Mouse (Mus musculus) inflammation-experienced regulatory T-cells, adult 6 months (primary cell): ENCODE results near the gene Tmem40. TPM values are rescaled to one million over a fixed set of nuclear protein-coding genes. Genes with fewer than 3 reads are reported as not detected.

Experiments used
- ATAC-seq: one replicate; pipeline ENCODE4 v1.8.0; 2017
- polyA plus RNA-seq, 3 experiments: library from polyadenylated mRNA; unstranded; fragments of 100-300 nt; shearing (Covaris generic); gene quantifications; one replicate each; pipeline ENCODE4 v1.2.1; 2017

Gene Tmem40
- not detected for polyA plus RNA-seq

GRCm38 (mm10) chr6:115761995-115762756 is at the start of gene Tmem40:
Gene Tmem40, minus strand, starts transcription at chr6:115762410.
- ATAC-seq: peak; percentile 43

- ATAC-seq: no peak
Observed at GRCm38 (mm10) chr6:115811606-115812005, 49.4 kb upstream of the Tmem40 start.

DNA sequence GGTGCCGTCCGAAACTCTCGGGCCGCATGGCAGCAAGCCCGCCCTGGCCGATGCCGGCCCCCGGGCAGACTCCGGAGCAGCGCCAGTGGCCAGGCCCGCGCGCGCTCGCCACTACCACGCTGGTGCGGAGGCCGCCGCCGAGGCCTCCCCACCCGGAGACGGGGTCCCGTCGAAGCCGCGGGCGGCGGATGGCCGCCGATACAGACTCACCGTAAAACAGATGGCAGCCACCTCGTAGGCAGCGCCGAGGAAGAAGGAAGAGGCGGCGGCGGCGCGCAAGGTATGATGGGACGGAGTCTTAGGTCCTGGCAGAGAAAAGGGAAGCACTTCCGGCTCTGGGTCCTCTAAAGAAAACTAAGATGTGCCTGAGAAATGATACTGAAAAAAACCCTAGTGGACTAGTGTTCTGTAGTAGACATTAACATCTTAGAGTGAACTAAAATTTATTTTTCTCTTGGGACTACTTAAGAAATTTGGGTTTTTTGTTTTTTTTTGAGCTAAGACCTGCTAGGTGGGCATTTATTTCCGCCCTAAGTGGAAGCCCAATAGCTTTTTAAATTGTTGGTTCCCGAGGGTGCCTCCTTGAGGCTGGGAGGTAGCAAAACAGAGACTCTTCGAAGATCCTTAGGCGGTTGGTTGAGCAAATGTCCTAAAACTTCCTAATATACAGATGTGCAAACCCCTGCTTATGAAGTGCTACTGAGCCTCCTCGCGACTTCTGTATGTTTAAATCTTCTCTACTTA is 46.5 kb upstream of the Tmem40 start, which contains the start of gene Rpl32:
Gene Rpl32, minus strand, starts transcription at position 260 of the 744 bp plus-strand sequence.
- ATAC-seq: peak; percentile 92

DNA sequence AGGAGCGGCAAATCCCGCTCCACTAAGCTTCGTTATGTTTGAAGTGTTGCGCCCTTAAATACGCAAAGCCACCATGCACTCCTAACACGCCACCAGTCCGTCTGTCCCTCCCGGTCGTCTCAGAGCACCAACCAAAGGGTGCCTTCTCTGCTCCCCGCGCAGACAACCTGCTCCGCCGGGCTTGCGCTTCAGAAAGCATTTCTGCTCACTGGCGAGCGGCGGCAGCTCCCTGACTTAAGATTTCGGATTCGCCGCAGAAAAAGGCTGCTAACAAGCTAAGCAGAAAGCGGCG is 45.9 kb upstream of the Tmem40 start:
- ATAC-seq: peak; percentile 13

DNA sequence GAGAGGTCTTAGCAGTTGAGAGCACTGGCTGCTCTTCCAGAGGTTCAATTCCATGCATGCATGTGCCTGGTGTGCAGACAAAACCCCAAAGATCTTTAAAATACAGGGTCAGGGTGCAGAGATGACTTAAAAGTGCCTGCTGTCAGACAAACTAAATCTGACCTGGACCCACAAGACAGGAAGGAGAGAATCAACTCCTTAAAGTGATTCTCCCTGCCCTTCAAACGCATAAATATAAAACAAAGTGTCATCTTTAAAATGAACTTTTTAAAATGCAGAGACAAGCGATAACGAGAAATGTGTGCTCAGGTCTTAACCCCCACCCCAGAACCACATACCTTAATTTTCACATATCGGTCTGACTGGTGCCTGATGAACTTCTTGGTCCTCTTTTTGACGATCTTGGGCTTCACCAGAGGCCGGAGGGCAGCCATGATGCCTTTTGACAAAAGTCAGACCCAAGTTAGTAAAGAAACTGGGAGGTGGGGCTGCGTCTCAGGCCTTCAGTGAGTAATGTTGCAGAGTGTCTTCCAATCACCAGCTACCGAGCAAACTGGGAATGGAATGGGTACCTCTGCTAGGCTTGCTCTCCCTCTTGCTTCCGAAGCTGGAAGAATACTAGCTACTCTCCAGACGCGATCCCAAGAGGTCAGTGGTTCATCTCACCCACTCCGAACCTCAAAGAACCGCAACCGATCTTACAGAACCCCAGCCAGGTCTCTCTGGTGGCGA is 45.4 kb upstream of the Tmem40 start:
- ATAC-seq: no peak

- ATAC-seq: no peak
Observed at GRCm38 (mm10) chr6:115804432-115805192, 42.4 kb upstream of the Tmem40 start.

DNA sequence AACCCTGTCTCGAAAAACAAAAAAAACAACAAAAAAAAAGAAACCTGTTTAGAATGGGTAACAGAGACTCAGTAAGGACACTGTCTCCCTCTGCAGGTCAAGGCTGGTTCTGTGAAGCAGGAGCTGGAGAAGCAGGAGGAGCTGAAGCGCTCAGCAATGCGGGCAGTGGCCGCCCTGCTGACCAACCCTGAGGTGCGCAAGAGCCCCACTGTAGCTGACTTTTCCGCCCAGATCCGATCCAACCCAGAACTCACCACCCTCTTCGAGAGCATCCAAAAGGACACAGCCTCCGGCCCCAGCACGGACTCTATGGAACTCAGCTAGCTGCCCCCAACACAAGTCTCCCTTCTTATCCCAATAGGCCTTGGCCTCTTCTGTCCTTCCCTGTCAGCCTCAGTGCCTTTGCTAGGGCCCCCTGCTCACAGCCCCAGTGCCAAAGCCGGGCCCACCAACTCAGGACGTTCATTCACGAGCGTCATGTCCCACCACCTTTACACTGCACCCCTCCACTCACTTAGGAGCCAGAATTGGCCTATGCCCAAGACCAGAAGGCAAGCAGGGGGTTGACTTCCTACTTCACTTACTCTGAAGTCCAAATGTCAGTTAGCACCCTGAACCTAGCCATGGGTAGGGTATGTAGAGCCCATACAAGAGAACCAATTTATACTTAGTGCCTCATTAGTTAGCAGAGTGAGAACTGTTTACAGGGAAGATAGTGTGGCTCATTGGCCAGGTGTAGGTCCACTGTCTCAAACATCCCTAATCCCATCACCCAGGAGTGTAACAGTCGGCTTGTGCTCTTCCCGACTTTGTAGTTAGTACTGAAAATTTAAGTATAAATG is 41.6 kb upstream of the Tmem40 start:
- peak; percentile 37 for ATAC-seq

- ATAC-seq: no peak
Observed at GRCm38 (mm10) chr6:115801811-115802210, 39.6 kb upstream of the Tmem40 start.

DNA sequence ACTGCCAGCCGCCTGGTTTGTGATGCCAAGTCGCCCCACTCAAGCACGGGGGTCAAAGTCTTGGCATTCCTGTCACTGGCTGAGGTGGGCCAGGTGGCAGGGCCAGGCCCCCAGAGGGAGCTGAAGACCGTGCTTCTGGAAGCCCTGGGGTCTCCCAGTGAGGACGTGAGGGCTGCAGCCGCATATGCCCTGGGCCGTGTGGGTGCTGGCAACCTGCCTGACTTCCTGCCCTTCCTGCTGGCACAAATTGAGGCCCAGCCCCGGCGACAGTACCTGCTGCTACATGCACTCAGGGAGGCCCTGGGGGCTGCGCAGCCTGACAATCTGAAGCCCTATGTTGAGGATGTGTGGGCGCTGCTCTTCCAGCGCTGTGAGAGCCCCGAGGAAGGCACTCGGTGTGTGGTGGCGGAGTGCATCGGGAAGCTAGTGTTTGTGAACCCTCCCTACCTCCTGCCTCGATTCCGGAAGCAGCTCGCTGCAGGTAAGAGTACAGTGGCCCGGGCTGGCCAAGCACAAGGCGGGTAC is 30.5 kb upstream of the Tmem40 start:
- ATAC-seq: peak; percentile 53

DNA sequence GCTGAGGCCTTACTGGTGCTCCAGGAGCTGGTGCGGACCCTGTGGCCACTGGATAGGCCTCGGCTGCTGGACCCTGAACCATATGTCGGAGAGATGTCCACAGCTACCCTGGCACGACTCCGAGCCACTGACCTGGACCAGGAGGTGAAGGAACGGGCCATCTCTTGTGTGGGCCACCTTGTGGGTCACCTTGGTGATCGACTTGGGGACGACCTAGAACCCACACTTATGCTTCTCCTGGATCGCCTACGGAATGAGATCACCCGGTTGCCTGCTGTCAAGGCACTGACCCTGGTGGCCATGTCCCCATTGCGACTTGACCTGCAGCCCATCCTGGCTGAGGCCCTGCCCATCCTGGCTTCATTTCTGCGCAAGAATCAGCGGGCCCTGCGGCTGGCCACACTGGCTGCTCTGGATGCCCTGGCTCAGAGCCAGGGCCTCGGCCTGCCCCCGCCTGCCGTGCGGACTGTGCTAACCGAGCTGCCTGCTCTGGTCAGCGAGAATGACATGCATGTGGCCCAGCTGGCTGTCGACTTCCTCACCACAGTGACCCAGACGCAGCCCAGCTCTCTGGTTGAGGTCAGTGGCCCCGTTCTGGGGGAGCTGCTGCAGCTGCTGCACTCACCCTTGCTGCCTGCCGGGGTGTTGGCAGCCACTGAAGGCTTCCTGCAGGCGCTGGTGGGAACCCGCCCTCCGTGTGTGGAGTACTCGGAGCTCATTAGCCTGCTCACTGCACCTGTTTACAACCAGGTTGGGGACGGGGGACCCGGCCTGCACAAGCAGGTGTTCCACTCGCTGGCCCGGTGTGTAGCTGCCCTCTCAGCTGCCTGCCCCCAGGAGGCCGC is 29.9 kb upstream of the Tmem40 start:
- ATAC-seq: peak; percentile 19

GRCm38 (mm10) chr6:115791016-115791415 is 28.8 kb upstream of the Tmem40 start:
- no peak for ATAC-seq

GRCm38 (mm10) chr6:115782781-115783180 is 20.6 kb upstream of the Tmem40 start:
- no peak for ATAC-seq

- ATAC-seq: no peak
Observed at GRCm38 (mm10) chr6:115776363-115776762, 14.2 kb upstream of the Tmem40 start.

DNA sequence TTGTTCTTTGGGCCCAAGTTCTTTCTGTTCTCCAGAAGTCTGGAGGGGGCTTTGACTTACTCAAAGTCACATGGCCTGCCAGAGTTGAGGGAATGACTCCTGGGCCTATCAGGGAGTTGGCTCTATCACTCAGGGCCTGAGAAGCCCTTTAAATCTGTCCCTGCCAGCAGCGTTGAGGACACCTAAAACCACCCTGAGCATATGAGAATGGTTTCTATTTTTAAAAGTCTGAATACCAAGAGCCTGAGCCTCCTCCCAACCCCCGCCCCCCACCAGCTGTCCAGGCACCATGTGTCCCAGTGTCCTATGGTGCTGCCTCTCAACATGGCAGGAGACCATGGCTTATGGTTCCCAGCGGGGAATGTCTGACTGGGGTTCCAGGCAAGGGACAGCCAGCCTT is 13.6 kb upstream of the Tmem40 start:
- no peak for ATAC-seq

DNA sequence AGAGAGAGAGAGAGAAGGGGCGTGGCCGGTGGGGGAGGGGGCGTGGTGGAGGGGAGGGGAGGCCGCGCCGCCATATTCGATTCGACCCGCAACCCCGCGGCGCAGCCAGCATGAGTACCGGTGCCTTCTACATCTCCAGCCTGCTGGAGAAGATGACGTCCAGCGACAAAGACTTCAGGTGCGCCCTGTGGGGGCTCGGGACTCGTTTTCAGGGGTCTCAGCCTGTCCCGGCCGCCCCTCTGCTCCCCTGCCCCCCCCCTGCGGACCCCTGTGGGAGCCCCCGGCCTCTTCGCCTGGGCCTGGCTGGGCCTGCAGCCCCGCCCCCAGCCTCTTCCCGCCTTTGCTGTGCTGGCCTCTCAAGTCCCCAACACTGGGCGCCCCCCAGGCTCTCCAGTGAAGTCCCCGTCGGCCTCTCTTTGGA is 12.3 kb upstream of the Tmem40 start, which contains the start of gene Cand2:
Gene Cand2, plus strand, starts transcription at position 38 of the 421 bp plus-strand sequence.
- ATAC-seq: peak; percentile 63

DNA sequence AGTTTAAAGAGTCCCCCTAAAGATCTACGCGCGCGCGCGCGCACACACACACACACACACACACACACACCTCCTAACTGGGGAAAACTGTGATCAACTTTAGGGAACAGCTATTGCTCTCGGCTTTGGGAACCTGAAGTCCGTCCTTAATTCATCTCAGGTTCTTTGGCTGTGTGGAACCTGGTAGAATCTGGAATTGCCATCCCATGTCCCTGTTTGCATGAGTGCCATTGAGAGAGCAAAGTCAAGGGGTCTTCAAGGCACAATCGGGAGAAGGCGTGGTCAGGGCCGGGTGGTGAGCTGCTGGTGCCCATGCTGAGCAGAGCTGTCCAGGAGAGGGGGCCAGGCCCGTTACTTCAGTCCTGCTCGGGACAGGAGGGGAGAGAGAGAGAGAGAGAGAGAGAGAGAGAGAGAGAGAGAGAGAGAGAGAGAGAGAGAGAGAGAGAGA is 11.8 kb upstream of the Tmem40 start:
- peak; percentile 35 for ATAC-seq

DNA sequence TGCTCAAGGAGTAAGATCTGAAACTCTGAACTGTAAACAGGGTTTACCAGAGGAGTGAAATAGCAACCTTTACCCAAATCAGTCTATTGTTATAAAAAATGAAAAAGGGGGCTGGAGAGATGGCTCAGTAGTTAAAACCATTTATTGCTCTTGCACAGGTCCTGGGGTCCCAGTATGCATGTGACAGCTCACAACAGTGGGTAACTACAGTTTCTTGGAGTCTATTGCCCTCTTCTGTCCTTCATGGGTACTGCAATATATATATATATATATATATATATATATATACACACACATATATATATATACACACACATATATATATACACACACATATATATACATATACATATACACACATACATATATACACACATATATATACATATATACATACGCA is 10.4 kb upstream of the Tmem40 start:
- ATAC-seq: no peak

DNA sequence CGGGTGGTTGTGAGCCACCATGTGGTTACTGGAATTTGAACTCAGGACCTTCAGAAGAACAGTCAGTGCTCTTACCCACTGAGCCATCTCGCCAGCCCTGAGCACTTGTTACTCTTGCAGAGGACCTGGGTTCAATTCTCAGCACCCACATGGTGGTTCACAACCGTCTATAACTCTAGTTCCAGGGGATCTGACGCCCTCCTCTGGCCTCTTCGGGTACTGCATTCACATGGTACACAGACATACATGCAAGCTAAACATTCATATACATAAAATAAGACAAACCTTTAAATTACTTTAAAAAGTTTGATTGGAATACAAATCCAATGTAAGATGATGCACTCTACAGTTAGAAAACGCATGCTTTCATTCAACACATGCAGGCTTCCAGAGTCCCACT is 10.0 kb upstream of the Tmem40 start:
- ATAC-seq: no peak

DNA sequence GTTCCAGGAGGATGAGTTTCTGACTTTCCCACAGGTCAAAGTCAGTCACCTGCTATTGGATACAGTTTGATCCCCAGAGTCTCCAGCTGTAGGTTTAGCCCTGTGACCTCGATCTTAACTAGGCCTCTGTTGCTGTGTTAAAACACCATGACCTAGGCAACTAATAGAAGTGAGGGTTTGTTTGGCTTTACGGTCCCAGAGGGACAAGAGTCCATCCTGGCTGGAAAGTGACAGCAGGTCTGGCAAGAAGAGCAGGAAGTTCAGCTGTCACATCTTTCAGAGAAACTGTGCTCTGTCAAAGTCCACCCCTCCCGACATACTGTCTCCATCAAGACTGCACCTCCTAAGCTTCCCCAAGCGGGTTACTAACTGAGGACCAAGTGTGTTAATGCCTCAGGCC is 8.6 kb upstream of the Tmem40 start:
- ATAC-seq: no peak

GRCm38 (mm10) chr6:115770059-115770670 is 8.0 kb upstream of the Tmem40 start:
- ATAC-seq: no peak
